Mouse (Mus musculus): Measurements from ENCODE around the gene Tmem39a.

Tmem39a gene

DNA sequence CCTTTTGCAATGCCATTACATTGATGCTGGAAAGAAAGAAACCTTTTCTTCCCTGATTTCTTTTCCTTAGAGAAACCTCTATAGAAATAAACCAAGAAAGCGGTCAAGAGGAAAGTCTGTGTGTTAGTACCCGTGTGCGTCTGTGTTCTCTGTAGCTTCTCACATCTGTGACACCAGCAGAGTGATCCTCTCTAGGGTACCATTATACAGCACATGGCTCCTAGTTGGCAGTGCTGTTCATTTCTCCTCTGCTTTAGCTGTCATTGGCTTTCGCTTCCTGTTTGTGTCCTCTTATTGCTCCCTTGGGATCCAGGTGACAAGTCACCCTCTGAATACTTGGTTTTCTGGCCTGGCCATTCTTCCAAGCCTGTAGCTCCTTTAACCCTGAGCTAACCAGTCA lies 29.1 kb downstream of the Tmem39a start:
- no peak for DNase-seq (ENCODE audit: low read depth, low spot score)

DNA sequence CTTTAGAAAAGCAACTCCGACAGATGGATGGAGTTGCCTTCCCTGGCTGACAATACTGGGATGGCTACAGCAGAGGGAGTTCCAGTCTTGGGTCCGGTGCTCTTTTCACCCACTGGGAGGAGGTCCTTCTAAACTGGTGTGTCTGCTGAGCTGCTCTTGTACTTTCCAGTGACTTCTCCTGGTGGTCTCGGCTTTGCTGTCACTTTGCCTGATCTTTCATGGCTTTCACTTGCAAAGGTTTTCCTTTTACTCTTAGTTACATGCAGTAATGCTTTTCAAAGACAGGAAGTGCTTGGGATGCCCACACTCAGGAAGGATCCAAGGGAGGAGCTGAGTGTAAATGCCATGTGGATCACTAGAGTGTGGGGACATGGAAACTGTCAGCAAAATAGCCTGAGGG lies 33.0 kb downstream of the Tmem39a start:
- DNase-seq (ENCODE audit: low read depth, low spot score): no peak

DNA sequence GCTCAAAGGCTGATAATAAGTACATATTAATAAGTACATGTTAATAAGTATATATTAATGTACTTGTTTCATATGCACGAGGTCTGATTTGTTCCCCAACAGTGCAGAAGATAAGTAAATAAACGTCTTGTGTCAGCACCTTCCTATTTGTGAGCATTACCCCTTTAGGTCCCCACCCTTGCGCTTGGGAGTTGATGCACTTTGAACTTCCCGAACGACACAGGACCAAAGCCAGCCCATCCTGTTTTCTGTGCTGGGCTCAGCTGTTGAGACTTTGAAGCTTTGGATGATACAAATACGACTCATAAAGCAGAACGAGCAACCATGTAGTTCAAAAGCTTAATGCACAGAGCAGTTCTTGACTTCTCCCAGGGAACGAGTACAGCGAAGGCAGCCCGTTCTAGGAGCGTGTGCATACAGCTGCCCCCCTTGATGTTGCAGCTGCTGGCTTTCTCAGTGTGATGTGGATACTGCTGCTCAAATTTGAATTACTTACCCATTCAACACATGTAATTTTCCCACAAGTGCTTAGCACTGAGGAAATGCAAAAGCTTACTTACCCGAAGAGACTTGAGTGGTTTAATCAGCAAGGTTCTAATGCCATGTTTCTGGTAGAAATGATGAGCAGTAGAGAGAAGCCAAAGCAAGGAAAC lies 33.7 kb downstream of the Tmem39a start:
- DNase-seq (ENCODE audit: low read depth, low spot score): no peak

DNA sequence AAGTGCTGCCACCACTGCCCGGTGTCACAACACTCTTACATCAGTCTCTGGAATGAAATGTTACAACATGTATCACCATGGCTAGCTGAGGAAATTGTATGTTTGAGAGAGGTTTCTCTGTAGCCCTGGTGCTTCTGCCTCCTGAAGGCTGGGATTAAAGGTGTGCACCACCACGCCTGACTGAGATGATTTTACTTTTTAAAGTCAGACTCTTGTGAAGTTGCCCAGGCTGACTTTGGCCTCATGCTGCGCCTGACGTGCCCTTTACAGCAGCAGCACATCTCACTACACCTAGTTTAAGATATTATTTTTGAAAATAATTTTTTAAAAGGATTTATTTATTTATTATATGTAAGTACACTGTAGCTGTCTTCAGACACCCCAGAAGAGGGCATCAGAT lies 34.4 kb downstream of the Tmem39a start:
- no peak for DNase-seq (ENCODE audit: low read depth, low spot score)

DNA sequence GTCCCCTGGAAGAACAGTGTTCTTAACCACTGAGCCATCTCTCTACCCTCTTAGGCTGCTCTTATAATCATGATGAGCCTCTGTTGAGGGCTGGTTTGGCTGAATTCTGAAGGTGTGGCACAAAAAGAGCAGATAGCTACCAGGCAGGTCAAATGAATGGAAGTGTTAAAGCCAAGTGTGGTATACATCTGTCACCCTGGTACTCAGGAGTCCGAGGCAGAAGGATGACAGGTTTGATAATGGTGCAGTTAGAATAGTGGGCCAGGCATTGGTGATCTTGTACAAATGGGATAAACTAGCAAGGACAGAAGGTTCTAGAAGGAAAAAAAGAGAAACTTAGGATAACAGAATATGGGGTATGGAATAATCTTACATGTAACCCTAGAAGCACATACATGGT lies 35.9 kb downstream of the Tmem39a start:
- no peak for DNase-seq (ENCODE audit: low read depth, low spot score)

DNA sequence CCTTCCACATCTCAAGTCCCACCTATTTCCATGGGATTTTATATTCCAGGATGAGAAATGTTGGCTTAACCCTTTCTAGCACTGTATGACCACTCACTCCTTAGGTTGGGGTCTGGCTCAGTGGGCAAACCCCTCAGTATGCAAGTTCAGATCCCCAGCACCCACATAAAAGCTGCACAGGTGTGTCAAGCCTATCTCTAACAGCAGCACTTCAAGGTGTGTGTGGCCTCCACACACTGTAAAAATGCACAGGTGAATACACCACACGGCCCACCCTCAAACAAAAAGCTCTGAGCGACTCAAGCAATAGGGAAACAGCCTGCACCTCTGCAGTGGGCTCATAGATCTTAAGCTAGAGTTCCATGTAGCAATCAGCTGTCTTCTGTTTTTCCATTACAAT lies 37.6 kb downstream of the Tmem39a start:
- DNase-seq (ENCODE audit: low read depth, low spot score): no peak

DNA sequence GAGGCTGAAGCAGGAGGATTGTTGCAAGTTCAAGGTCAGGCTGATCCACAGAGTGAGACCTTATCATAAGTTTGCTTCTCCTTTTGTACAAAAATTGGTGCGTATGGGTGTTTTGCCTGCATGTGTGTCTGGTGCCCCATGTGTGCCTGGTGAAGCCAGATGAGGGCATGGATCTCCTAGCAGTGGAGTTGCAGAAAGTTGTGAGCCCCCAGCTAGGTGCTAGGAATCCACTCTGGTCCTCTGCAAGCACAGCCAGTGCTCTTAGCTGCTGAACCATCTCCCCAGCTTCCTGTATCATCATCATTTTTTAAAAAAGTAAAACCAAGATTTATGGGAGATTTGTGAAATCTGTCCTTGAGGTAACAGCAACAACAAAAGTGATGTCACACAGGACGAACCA lies 38.2 kb downstream of the Tmem39a start:
- no peak for DNase-seq (ENCODE audit: low read depth, low spot score)

DNA sequence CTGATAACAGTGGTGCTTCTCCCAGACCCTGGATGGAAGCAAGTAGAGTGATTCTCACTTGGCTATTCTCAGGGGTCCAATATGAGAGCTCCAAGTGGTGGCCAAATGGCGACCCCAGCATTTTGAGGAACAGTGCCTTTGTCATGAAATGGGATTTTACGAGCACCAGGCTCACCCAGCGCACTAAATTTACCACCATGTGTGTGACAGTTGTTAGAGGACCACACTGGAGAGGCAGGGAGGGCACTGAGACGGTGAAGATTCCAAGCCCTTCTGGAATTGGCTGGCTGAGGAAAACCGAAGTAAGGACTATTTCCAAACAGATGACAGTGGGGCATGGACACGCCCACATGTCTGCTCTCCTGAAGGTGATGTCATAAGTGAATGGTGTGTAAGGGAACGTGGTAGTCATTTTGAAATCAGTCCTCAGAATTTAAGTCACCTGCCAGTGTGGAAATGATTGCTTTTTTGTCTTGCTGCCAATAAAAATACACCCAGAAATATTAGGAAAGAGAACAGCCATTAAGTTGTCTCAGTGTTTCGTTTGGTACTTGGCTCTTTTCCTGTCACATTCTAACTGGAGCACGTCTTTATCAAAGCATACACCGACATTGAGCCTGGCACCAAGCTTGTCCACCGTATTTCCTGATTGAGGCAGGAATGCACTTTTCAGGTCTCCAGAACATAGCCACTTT lies 40.6 kb downstream of the Tmem39a start:
- no peak for DNase-seq (ENCODE audit: low read depth, low spot score)

DNA sequence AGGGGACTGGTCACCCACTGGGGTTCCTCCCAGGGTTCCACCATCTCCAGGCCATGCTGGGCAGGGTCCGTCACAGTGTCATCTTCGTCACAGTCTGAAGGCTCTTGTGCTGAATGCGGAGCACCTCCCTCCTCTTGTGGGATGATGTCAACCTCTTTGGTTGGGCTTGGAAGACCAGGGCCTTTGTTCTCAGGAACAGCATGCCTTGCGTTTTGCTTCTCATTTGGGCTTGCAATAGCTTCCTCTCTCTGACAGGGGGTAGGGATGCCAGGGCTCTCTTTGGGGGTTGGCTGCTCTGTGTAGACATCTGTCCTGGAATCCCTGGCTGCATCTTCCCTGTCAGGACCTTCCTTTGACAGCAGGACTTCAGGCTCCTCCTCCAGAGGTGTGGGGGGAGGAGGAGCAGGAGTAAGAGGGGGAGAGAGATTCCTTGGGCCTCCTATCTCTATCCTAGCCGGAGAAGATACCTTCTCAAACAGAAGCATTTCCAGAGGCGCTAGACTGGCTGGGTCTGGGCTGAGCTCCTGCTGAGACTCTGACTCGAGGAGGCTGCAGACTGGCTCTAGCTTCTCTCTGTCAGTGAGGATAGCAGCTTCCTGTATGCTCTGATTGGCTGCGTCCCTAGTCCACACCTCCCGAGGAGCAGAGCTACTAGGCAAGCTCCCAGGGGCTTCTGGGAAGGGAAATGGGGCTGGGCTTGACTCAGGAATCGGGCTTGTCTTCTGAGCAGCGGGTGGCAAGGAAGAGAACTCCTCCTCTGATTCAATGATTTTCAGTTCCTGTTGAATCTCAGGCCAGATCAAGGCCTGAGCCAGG lies 44.7 kb downstream of the Tmem39a start:
- DNase-seq (ENCODE audit: low read depth, low spot score): no peak

DNA sequence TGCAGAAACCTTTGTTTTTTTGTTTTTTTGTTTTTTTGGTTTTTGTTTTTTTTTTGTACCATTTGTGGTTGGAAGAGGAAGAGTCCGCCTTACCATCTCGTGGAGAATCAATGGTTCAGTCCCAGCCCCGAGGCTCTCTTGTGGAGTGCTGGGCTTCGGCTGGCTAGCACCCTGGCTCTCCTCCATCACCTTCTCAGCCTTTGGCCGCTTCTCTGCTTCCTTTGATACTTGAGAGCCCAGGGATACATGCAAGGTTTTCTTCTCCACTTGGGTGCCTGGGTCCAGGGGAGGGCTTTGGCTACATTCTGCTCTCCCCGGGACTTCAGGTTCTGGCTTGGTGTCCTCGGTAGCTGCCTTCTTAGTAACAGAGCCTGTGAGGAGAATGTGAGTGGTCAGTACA lies 48.0 kb downstream of the Tmem39a start:
- no peak for DNase-seq (ENCODE audit: low read depth, low spot score)

DNA sequence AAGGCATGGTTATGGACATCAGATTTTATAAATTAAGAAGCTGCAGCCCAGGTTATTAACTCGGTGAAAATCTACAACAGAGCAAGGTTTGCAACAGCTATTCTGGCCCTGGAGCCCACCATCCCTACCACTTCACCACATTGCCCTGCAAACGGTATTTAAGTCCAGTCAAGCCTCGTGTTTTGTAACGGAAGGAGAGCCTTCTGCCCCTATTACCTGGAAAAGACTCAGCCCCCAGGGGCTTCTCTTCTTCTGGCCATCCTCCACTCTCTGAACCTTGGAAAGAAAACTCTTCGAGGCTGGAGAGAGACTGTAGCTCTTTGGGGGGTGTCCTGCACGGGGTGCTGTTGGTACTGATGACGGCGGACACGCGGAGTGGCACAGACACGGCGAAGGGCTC lies 50.2 kb downstream of the Tmem39a start:
- no peak for DNase-seq (ENCODE audit: low read depth, low spot score)

DNA sequence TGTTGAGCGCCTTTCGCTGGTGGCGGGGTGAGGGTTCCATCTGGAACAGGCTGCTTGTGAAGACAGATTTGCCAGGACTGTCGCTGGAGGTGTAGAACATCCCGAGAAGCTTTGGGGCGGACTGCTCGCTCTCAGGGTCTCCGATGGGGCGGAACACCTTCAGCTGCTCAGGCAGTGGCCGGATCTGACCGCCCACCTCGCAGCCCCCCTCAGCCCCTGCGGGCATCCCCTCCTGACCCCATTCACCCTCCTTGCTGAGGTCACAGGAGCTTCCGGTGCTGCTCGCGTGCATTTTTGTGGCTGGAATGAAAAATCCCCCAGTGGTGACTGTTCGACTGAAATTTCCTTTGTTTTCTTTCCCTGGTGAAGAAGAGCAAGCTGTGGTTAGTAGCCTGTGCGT lies 50.6 kb downstream of the Tmem39a start:
- DNase-seq (ENCODE audit: low read depth, low spot score): no peak

DNA sequence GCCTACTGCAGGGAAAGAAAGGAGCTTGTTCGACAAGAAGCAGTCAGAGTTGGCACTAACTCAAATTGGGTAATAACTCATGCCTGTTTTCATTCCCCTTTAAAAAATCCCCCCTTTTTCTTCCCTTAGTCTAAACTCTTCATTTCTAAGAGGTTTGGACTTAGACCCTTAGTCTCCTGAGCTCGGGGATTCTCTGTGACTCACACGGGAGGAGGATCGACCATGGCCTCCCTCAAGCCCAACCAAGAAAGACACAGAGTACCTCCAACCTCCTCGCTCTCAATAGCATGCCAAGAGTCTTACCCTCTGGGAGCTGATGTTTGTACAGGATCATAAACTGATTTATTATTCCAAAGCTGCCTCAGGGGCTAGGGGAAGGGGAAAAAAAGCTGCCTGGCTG lies 54.1 kb downstream of the Tmem39a start:
- no peak for DNase-seq (ENCODE audit: low read depth, low spot score)

DNA sequence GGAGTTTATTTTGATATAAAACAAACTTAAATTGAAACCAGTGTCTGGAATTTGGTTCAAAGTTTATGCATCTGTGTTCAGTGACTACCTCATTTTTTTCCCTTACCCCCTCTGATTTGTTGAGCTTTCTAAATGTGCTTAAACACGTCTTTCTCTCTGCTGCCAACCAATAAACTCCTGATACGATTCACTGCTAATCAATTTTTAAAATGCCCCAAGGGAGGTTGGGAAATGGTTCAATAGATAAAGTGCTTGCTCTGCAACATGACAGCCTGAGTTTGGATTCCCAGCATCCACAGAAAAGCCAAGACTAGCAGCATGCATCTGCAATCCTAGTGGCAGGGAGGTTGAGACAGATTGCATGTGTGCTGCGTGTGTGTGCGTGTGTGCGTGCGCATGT lies 55.1 kb downstream of the Tmem39a start:
- no peak for DNase-seq (ENCODE audit: low read depth, low spot score)

DNA sequence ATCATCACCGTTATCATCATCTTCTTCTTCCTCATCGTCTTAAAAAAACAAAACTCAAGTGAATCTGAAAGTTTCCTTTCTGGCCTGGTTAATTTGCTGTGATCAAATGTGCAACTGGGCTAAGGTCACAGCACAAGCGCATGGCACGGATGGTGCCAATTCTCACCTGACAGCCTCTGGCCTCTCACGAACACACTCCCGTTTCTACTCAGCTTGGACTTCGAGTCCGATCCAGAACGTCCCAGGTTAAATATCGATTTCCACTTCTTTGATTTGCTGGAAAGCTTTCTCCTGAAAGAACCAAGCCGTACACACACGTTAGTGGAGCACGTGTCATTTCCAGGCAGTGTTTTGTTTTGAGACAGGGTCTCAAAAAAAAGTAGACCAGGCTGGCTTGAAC lies 59.5 kb downstream of the Tmem39a start:
- no peak for DNase-seq (ENCODE audit: low read depth, low spot score)

DNA sequence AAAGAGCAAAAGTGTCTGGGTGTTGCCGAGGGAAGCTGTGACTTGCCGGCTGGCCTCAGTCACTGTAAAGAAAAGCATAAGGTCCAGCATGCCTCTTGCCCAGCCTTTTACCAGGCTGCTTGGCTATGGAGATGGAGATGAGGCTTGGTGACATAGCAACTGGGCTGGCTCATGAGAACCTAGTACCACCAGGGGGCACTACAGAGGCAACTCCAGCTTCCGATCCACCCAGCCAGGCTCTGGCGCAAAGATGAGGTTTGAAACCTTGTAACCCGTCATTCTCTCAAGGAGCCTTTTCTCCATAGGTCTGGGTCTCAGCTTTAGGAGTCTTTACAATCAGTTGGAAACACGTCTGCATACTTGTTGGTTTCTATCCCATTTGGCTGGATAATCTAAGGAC lies 60.6 kb downstream of the Tmem39a start:
- DNase-seq (ENCODE audit: low read depth, low spot score): peak; percentile 56

DNA sequence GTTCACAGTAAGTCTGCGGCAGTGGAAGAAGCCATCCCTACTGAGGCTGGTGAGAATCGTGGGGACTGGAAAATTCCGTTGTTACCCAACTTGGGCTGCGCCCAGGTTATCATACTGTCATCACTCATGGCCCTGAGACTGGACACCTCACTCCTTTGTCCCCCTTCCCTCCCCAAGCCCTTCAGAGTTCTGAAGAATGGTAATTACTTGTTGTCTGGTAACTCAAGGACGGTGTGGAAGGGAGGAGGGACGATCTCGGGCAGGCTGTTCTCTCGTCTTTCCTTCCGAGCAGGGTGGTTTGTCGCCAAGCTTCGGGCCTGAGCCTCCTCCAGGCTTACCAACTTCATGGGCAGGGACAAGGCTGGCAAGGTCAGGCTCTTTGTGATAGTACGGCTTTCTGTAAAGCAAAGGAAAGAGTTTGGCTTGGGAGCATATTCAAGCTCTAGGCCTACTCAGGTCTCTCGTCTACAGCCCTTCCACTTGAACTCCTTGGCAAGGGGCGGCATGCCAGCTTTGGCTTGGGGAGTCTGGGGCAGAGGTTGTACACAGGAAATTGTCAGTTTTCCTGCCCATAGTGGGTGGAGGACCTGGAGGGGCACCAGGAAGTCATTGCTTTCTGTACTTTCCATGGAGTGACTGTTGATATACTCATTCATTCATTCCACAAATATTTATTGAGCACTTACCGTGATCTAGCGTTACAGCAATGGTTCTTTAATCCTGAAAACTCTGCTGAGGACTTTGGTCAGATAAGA lies 62.4 kb downstream of the Tmem39a start:
- no peak for DNase-seq (ENCODE audit: low read depth, low spot score)

DNA sequence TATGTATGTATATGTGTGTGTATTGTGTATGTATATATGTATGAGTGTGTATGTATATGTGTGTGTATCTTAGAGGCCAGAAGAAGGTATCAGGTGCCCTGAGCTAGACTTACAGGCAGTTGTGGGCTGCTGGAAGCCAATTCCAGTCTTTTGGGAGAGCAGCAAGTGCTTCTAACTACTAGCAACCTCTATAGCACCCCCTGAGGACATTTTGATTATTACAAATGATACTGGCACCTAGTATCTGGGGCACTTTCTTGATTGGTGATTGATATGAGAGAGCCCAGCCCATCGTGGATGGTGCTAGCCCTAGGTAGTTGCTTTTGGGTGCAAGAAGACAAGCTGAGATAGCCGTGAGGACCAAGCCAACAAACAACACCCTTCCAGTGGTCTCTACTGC lies 63.8 kb downstream of the Tmem39a start:
- DNase-seq (ENCODE audit: low read depth, low spot score): no peak

DNA sequence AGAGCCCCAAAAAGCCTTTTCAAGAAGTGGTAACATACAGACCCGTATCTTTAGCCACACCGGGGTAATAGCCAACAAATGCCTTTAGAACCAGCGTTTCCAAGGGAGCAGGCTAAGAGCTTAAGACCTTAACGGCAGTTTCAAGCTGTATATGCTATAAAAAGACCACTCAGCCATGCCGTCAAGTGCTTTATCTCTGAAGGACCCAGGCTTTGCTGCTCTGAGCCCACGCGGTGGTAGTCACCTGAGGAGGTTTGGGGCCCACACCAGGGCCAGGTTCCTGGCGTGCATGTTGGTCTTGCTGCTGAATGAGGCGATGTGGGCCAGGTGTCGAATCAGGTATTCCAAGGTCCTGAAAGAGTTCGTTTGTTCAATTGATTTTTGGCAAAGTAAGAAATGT lies 65.8 kb downstream of the Tmem39a start:
- no peak for DNase-seq (ENCODE audit: low read depth, low spot score)

DNA sequence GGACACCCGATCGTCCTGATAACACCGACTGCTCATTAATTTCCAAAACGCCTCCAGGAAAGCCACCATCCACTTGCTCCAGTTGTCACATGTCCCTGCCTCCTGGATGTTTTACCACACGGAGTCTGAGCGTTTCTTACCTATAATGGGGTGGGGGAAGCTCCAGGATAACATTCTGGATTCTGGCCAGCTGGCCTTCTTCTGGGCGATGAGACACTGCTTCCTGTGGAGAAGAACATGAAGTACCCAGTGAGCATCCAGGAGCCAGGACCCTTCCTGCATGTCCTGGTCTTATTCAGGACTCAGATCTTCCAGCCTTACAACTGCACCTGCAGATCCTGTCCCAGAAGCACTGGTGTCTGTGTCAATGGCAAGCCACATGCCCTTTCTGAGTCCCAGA lies 66.9 kb downstream of the Tmem39a start:
- no peak for DNase-seq (ENCODE audit: low read depth, low spot score)

DNA sequence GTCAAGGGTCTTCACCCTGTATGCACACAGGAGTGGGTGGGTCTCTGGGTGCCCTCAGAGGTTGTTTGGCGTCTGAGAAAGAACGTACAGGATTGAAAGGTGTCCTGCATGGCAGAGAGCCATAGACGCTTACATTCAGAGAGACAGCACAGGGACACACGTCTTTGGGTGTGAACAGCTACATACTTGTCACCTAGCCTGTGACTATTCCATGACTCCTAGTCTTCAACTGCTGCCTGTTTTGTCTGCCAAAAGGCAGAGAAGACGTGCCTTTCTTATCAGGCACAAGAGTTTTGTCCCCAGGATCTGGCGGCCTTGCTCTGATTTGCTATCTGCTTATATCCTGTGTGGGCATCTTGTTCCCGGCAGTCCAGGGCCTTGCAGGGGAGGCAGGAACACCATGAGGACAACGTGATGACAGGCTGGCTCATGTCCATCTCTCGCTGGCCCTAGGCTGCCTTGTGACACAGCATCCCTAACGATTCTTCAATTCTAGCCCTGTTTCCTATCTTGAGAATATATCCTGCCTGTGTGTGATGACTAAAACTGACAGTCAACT lies 67.4 kb downstream of the Tmem39a start:
- no peak for DNase-seq (ENCODE audit: low read depth, low spot score)

DNA sequence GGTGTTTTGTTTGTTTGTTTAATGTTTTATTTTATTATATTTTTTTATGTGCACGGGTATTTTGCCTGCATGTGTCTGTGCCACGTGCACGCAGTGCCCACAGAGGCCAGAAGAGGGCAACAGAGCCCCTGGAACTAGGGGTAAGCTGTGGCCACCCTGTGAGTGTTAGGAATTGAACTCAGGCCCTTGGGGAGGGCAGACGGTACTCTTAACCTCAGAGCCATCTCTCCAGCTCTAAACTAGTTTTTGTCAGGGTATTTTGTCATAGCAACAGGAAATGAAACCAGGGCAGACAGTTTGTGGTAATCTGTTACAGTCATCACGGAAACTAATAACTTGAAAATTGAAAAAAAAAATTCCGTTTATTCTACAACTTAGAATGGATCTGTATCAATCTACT lies 73.6 kb downstream of the Tmem39a start:
- DNase-seq (ENCODE audit: low read depth, low spot score): no peak
